Mouse (Mus musculus): ENCODE results near the gene Inhba.

DNA sequence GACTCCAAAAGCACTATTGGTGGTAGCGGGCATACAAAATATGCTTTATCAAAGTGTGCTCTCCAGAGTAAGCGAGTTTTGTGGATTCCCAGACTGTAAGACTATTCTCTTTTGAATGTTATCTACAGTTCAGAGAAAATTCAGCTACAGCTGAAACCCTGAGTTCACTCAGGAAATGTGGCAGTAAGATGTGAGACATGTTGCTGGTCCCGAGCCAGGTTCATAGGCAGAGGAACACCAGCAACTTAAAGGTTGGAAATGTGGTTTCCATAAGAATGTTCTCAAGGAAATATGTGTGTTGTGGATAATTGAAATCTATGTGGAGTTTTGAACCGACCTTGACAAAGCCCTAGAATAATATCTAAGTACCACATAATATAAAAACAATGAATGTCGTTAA is 65.6 kb downstream of the Inhba start:
- TF ChIP-seq CTCF (IDR thresholded peaks at IDR 0.05; ENCODE audit: borderline replicate concordance, control insufficient read depth, extremely low read depth, insufficient read depth, low read length, poor library complexity) (no peak), POLR2A (IDR thresholded peaks at IDR 0.05; ENCODE audit: control insufficient read depth, extremely low read depth, insufficient read depth, low read length, poor library complexity) (no peak)

All from thymus, adult 2 months (tissue).